Mouse (Mus musculus): ENCODE data around the gene Zfp710.
"Not testable (repeated sequence)": the region's sequence is repeated elsewhere in the genome, so short reads cannot be mapped to it uniquely, and the experiment has no call there.

Gene Zfp710

GRCm38 (mm10) chr7:80114451-80115223 is 90.0 kb downstream of the Zfp710 start:
- DNase-seq (ENCODE audit: low spot score in 2 of 2): peak in 1 of 2 experiments; percentile 47

DNA sequence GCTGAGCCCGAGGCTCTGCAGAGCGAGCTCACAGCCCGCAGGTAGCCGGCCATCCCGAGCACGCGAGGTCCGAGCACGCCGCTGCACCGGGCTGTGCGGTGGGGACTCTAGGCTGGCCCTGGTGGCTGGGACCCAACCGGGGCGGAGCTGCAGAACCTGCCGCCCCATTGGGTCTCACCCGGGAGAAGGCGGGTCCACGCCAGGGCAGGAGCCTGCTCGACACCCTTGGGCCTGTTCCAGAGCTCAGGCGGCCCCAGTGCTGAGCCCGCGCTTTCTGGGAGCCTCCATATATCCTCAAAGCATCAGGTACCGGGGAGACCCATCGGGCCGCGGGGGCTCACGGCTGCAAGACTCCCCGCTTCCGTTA is 90.6 kb downstream of the Zfp710 start, which contains the start of gene Idh2:
Gene Idh2, minus strand, starts transcription at position 169 of the 367 bp plus-strand sequence.
- peak; percentile 68 to 87 for DNase-seq (ENCODE audit: low spot score in 2 of 2)

DNA sequence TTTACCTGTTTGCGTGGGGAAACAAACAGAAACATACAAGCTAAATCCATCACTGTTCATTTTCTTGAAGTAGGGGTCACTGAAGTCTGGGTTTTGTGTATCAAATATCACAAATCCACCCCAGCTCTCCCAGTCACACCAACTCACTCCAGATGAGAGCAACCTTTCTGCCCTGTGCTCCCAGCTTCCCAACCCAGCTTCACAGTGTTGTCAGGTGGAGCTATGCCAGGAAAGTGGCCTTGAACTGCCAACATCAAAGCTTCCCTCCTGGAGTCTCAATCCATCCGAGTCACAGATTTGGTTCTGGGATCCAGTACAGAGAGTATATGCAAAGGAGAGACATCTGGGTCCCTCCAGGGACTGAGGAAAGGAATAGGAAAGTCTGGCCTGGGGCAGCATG is 91.5 kb downstream of the Zfp710 start:
- no peak for DNase-seq (ENCODE audit: low spot score in 2 of 2)

DNA sequence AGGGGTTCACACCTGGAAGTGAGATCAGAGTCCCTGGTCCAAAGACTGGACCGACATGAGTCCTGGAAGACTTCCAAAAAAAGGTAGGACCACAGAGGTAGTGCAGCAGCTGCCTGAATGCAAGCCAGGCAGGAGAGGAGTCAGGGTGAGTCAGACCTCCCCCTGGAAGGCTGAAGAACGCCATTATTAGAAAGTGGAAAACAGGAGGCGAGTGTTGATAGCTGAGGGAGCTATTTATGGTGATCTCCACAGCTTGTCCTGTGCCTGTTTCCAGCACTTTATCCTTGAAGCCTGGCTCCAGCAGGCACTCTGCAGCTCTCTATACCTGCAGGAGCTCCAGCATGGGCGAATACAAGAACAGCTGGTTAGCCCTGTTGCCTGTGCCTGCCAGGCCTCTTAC is 94.6 kb downstream of the Zfp710 start:
- no peak for DNase-seq (ENCODE audit: low spot score in 2 of 2)

DNA sequence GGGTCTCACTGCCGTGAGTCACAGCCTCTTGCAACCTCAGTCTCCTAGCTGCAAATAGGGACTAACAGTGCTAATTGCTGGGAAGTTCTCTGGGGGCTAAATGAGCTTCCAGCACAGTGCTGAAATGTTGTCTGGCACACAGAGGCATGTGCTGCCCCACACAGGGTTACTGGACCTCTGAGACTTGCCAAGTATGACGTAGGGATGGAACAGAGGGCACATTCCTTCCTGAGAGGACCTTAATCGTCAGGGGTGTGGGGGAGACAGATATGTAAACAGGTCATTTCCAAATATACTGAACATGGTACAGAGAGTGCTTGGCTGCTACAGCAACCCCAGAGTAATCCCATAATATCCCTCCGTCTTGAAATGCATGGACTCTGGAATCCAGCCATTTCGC is 96.5 kb downstream of the Zfp710 start:
- no peak for DNase-seq (ENCODE audit: low spot score in 2 of 2)

DNA sequence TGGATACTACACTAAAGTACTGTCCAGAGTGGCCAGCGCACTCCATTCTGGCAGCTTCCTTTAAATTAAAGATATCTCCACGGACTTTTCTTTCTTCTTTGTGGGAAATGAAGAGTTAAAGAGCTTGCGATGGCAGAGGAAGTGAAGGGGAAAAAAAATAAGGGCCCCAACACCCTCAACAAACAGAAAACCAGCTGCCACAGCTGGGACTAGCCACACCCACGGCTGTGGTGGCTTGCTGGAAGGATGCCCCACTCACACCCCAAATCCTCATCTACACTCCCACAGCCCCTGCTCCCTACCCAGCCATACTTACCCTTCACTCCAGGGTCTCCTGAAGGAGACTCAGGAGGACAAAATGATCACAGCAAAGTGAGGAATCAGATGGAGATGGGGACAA is 98.5 kb downstream of the Zfp710 start:
- DNase-seq (ENCODE audit: low spot score in 2 of 2): no peak

- DNase-seq (ENCODE audit: low spot score in 2 of 2): no peak
Observed at GRCm38 (mm10) chr7:80123672-80124071, 99.1 kb downstream of the Zfp710 start.

DNA sequence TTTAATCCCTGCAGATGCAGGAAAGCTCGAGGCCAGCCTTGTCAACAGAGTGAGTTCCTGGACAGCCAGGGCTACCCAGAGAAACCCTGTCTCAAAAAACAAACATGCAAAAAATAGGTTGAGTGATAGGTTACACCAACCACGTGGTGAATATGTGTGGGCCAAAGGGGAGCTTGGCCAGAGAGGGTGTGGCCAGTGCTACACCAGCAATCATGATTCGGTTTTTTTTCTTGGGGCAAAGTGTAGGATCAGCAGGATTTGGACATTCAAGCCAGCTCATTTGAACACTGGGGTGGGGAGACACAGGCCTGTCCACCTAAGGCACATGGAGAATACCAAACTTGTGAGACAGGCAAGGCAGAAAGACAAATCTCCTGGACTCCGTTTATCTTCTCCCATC is 104.7 kb downstream of the Zfp710 start:
- no peak for DNase-seq (ENCODE audit: low spot score in 2 of 2)

GRCm38 (mm10) chr7:80130344-80131055 is 105.9 kb downstream of the Zfp710 start:
- DNase-seq (ENCODE audit: low spot score in 2 of 2): no peak

DNA sequence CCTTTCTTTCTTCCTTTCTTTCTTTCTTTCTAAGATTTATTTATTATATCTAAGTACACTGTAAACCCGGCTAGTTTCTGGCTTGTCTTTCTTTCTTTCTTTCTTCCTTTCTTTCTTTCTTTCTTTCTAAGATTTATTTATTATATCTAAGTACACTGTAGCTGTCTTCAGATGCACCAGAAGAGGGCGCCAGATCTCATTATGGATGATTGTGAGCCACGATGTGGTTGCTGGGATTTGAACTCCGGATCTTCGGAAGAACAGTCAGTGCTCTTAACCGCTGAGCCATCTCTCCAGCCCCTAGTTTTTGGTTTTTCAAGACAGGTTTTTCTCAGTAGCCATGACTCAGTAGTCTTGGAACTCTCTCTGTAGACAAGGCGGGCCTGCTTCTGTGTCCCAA is 106.7 kb downstream of the Zfp710 start:
- DNase-seq (ENCODE audit: low spot score in 2 of 2): not testable (repeated sequence)

- peak; percentile 30 to 50 for DNase-seq (ENCODE audit: low spot score in 2 of 2)
Observed at GRCm38 (mm10) chr7:80132541-80132940, 107.9 kb downstream of the Zfp710 start.

DNA sequence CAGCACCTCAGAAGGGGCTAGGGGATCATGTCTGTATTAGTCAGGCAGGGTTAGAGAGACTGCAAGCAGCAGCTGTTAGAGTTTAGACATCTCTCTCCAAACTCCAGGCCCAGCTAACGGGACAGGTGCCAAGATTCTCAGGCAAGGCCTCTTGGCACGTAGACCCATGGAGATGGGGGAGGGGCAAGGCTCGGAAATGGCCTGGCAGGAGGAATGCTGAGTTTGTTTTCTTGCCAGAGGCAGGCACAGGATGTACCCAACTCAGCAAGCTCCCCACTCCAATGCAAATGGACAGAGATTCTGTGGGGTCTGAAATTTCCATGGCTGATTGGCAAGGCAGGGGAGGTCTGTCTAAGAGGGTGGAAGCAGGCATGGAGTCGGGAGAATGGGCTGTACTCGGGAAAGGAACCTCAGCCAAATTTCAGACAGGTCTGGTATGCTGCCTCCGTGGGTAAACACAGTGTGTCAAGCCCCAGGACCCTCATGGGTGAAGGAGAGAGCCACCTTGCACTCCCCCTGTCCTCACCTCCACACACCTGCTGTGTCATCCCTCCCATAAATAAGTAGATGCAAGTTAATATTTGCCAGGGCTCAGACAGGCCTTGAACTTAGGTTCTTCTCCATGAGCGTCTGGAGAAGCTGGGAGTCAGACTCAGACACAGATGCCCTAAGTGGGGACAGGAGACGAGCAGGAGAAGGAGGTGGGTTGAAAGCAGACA is 110.0 kb downstream of the Zfp710 start:
- DNase-seq (ENCODE audit: low spot score in 2 of 2): peak; percentile 64 to 88

GRCm38 (mm10) chr7:80135173-80135532 is 110.5 kb downstream of the Zfp710 start:
- DNase-seq (ENCODE audit: low spot score in 2 of 2): no peak

DNA sequence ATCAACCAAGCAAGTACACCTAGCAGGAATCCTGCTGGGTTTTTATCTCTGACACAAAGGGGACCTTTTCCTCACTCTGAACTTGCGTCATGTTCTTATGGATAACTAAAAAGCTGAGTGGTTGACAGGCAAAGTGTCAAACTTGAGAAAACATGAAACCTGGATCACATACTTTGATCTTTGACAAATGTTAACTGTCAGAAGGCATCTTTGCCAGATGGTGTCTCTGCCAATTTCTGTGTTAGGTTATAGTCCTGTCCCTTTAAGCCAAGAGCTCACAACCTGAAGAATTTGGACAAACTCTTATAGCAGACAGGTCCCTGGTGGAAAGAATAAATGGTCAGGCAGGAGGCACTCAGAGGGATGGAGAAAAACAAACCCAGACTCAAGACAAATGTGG is 113.8 kb downstream of the Zfp710 start:
- DNase-seq (ENCODE audit: low spot score in 2 of 2): no peak

DNA sequence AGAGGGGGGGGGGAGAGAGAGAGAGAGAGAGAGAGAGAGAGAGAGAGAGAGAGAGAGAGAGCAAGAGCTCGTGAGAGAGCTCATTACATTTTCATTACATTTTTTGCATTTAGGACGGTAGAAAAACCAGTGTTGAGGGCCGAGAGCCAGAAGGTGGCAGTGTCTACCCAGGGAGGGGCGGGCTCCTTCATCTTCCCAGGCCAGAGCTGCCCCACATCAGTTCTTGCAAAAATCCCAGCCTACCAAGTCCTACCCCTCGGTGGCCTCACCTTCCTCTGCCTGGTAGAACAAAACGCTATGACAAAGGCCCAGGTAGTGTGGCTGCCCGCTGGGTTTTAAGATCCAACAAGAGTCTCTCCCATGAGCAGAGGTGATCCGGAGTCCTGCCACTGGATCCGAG is 116.2 kb downstream of the Zfp710 start:
- peak; percentile 43 to 76 for DNase-seq (ENCODE audit: low spot score in 2 of 2)
